Mouse (Mus musculus): ENCODE measurements around the gene Klrg1. TPM values are rescaled to one million over a fixed set of nuclear protein-coding genes. Genes with fewer than 3 reads are reported as not detected.

Gene Klrg1
- polyA plus RNA-seq, 1 experiment from 2014 or later: not detected

- Histone ChIP-seq H3K36me3 (ENCODE audit: control insufficient read depth, insufficient read depth, low read length) (no peaks in the 10 kb centered on the region), H3K27ac (ENCODE audit: low read length) (no peak overlapping the region), H3K4me1 (ENCODE audit: control insufficient read depth, insufficient read depth, low read length) (peaks cover 4% of the 10 kb centered on the region; the same call in 1 of the 2 replicates), H3K9me3 (ENCODE audit: control insufficient read depth, low read length) (no peaks in the 10 kb centered on the region), H3K27me3 (replicated peaks; ENCODE audit: control insufficient read depth, insufficient read depth, low read length) (no peaks in the 10 kb centered on the region), H3K4me2 (ENCODE audit: low read depth, low read length) (no peak overlapping the region), H3K4me3 (ENCODE audit: low read length) (no peak overlapping the region), H3K9ac (ENCODE audit: low read depth, low read length) (no peak overlapping the region)
- ATAC-seq: no peak
- 52% methylated on average over 9 of the region's 9 CpGs for WGBS
Observed at GRCm38 (mm10) chr6:122295242-122295641, 12.6 kb upstream of the Klrg1 start.

GRCm38 (mm10) chr6:122294290-122294689, 11.6 kb upstream of the Klrg1 start:
- Histone ChIP-seq H3K27ac (ENCODE audit: low read length) (no peak overlapping the region), H3K9ac (ENCODE audit: low read depth, low read length) (no peak overlapping the region), H3K4me3 (ENCODE audit: low read length) (no peak overlapping the region), H3K36me3 (ENCODE audit: control insufficient read depth, insufficient read depth, low read length) (no peaks in the 10 kb centered on the region), H3K9me3 (ENCODE audit: control insufficient read depth, low read length) (no peaks in the 10 kb centered on the region), H3K27me3 (replicated peaks; ENCODE audit: control insufficient read depth, insufficient read depth, low read length) (no peaks in the 10 kb centered on the region), H3K4me2 (ENCODE audit: low read depth, low read length) (no peak overlapping the region), H3K4me1 (ENCODE audit: control insufficient read depth, insufficient read depth, low read length) (peaks cover 4% of the 10 kb centered on the region; the same call in 1 of the 2 replicates)
- WGBS: 74% methylated on average over 3 of the region's 3 CpGs
- ATAC-seq: no peak

GRCm38 (mm10) chr6:122293796-122294195, 11.1 kb upstream of the Klrg1 start:
- Histone ChIP-seq H3K4me3 (ENCODE audit: low read length) (no peak overlapping the region), H3K9ac (ENCODE audit: low read depth, low read length) (no peak overlapping the region), H3K27ac (ENCODE audit: low read length) (no peak overlapping the region), H3K27me3 (replicated peaks; ENCODE audit: control insufficient read depth, insufficient read depth, low read length) (no peaks in the 10 kb centered on the region), H3K36me3 (ENCODE audit: control insufficient read depth, insufficient read depth, low read length) (no peaks in the 10 kb centered on the region), H3K4me2 (ENCODE audit: low read depth, low read length) (no peak overlapping the region), H3K9me3 (ENCODE audit: control insufficient read depth, low read length) (no peaks in the 10 kb centered on the region), H3K4me1 (ENCODE audit: control insufficient read depth, insufficient read depth, low read length) (peaks cover 4% of the 10 kb centered on the region; the same call in 1 of the 2 replicates)
- ATAC-seq: no peak
- WGBS: 89% methylated on average over 9 of the region's 9 CpGs

DNA sequence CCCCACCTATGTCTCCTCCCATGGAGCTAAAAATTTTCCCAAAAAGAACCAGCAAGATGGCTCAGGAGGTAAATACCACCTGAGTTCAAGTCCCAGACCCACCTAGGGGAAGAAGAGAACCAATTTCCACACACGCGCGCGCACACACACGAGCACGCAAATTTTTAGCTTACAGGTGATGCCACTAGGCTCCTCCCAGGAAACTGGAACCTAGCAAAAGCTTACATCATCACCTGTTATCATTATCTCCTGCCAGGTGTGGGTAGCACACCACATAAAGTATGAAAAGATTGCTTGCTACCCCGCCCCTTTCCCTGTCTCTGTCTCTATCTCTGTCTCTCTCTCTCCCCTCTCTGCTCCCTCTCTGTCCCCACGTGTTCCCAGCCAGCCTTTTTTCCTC, 10.4 kb upstream of the Klrg1 start:
- Histone ChIP-seq H3K4me2 (ENCODE audit: low read depth, low read length) (no peak overlapping the region), H3K9ac (ENCODE audit: low read depth, low read length) (no peak overlapping the region), H3K27ac (ENCODE audit: low read length) (no peak overlapping the region), H3K27me3 (replicated peaks; ENCODE audit: control insufficient read depth, insufficient read depth, low read length) (no peaks in the 10 kb centered on the region), H3K36me3 (ENCODE audit: control insufficient read depth, insufficient read depth, low read length) (no peaks in the 10 kb centered on the region), H3K9me3 (ENCODE audit: control insufficient read depth, low read length) (no peaks in the 10 kb centered on the region), H3K4me1 (ENCODE audit: control insufficient read depth, insufficient read depth, low read length) (peaks cover 4% of the 10 kb centered on the region; the same call in 1 of the 2 replicates), H3K4me3 (ENCODE audit: low read length) (no peak overlapping the region)
- ATAC-seq: no peak
- 91% methylated on average over 8 of the region's 8 CpGs for WGBS

DNA sequence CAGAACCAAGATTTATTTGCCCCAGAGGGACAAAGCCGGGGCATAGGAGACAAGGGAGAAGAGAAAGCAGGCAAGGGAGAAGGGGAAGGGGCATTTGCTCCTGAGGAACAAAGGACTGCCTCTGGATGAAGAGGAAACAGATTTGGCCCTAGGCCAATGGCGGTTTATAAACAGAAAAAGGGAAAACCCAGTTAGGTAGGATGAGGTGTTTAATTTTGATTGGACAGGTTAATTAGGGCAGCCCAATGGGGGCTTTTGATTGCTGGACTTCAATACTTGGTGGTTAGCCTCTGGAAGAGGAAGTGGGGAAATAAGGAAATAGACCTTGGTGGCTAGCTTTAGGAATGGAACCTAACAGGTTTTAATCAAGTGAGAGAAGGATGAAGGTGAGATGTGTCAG, 9.5 kb upstream of the Klrg1 start:
- Histone ChIP-seq H3K27ac (ENCODE audit: low read length) (no peak overlapping the region), H3K36me3 (ENCODE audit: control insufficient read depth, insufficient read depth, low read length) (no peaks in the 10 kb centered on the region), H3K4me2 (ENCODE audit: low read depth, low read length) (no peak overlapping the region), H3K4me3 (ENCODE audit: low read length) (no peak overlapping the region), H3K4me1 (ENCODE audit: control insufficient read depth, insufficient read depth, low read length) (no peaks in the 10 kb centered on the region), H3K9me3 (ENCODE audit: control insufficient read depth, low read length) (no peaks in the 10 kb centered on the region), H3K27me3 (replicated peaks; ENCODE audit: control insufficient read depth, insufficient read depth, low read length) (no peaks in the 10 kb centered on the region), H3K9ac (ENCODE audit: low read depth, low read length) (no peak overlapping the region)
- no peak for ATAC-seq
- 65% methylated on average over 2 of the region's 2 CpGs for WGBS

DNA sequence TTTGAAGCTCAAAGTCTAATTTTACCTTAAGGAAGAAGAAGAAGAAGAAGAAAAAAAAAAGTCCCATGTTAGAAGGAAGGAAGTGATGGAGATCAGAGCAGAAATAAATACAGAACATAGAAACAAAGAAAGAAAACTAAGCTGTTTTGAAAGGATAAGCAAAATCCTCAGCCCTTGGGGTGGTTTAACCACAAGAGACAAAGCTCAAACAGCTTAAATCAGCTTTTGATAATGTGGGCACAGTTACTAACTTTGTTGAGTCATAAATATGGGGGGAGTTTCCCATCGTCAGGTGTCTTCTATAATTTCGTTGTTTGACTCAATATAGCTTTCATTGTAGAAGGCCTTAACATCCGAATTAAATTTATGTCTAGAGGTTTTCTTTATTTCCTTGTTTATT, 9.1 kb upstream of the Klrg1 start:
- H3K27ac ChIP-seq (ENCODE audit: low read length): no peak overlapping the region
- 73% methylated on average over 3 of the region's 3 CpGs for WGBS
- H3K27me3 ChIP-seq (replicated peaks; ENCODE audit: control insufficient read depth, insufficient read depth, low read length): no peaks in the 10 kb centered on the region

GRCm38 (mm10) chr6:122291264-122291663, 8.6 kb upstream of the Klrg1 start:
- H3K9me3 ChIP-seq (ENCODE audit: control insufficient read depth, low read length): no peaks in the 10 kb centered on the region

More for the DNA sequence above, 9.1 kb upstream of the Klrg1 start:
- no peak for ATAC-seq
- no peak overlapping the region for H3K4me2 ChIP-seq (ENCODE audit: low read depth, low read length)
- H3K9ac ChIP-seq (ENCODE audit: low read depth, low read length): no peak overlapping the region
- H3K4me3 ChIP-seq (ENCODE audit: low read length): no peak overlapping the region
- no peaks in the 10 kb centered on the region for H3K9me3 ChIP-seq (ENCODE audit: control insufficient read depth, low read length)
- H3K4me1 ChIP-seq (ENCODE audit: control insufficient read depth, insufficient read depth, low read length): no peaks in the 10 kb centered on the region
- no peaks in the 10 kb centered on the region for H3K36me3 ChIP-seq (ENCODE audit: control insufficient read depth, insufficient read depth, low read length)

DNA sequence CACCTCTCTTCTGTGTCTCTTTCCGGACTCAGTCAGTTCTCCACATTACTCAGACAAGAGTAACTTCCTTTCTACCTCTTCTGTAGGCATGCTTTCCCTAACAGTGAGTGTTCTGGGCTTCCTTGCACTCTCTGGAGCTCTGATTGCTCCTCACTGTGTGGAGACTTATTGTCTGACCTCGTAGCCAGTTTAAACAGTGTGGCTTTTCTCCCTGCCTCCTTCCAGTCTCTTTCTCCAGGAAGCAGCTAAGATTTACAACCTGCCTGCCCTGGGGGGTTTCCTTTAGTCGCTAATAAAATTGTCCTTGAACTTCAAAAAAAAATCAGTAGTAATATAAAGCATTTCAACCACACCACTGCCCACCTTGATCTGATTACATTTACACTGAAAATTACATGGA, 7.6 kb upstream of the Klrg1 start:
- no peaks in the 10 kb centered on the region for H3K9me3 ChIP-seq (ENCODE audit: control insufficient read depth, low read length)
- H3K36me3 ChIP-seq (ENCODE audit: control insufficient read depth, insufficient read depth, low read length): no peaks in the 10 kb centered on the region
- H3K4me1 ChIP-seq (ENCODE audit: control insufficient read depth, insufficient read depth, low read length): no peaks in the 10 kb centered on the region
- H3K27ac ChIP-seq (ENCODE audit: low read length): no peak overlapping the region
- no peak overlapping the region for H3K4me2 ChIP-seq (ENCODE audit: low read depth, low read length)
- WGBS: 30% methylated on average over 3 of the region's 3 CpGs
- no peak for ATAC-seq
- no peak overlapping the region for H3K9ac ChIP-seq (ENCODE audit: low read depth, low read length)
- H3K4me3 ChIP-seq (ENCODE audit: low read length): no peak overlapping the region
- H3K27me3 ChIP-seq (replicated peaks; ENCODE audit: control insufficient read depth, insufficient read depth, low read length): no peaks in the 10 kb centered on the region

More at GRCm38 (mm10) chr6:122291264-122291663, 8.6 kb upstream of the Klrg1 start:
- no peak overlapping the region for H3K4me3 ChIP-seq (ENCODE audit: low read length)
- no peak overlapping the region for H3K4me2 ChIP-seq (ENCODE audit: low read depth, low read length)
- no peak for ATAC-seq
- no peaks in the 10 kb centered on the region for H3K4me1 ChIP-seq (ENCODE audit: control insufficient read depth, insufficient read depth, low read length)
- H3K36me3 ChIP-seq (ENCODE audit: control insufficient read depth, insufficient read depth, low read length): no peaks in the 10 kb centered on the region
- WGBS: 86% methylated on average over 2 of the region's 2 CpGs
- H3K27ac ChIP-seq (ENCODE audit: low read length): no peak overlapping the region
- H3K9ac ChIP-seq (ENCODE audit: low read depth, low read length): no peak overlapping the region
- H3K27me3 ChIP-seq (replicated peaks; ENCODE audit: control insufficient read depth, insufficient read depth, low read length): no peaks in the 10 kb centered on the region

GRCm38 (mm10) chr6:122289313-122289712, 6.6 kb upstream of the Klrg1 start:
- ATAC-seq: no peak
- Histone ChIP-seq H3K4me2 (ENCODE audit: low read depth, low read length) (no peak overlapping the region), H3K9me3 (ENCODE audit: control insufficient read depth, low read length) (no peaks in the 10 kb centered on the region), H3K4me3 (ENCODE audit: low read length) (no peak overlapping the region), H3K36me3 (ENCODE audit: control insufficient read depth, insufficient read depth, low read length) (no peaks in the 10 kb centered on the region), H3K27ac (ENCODE audit: low read length) (no peak overlapping the region), H3K9ac (ENCODE audit: low read depth, low read length) (no peak overlapping the region), H3K27me3 (replicated peaks; ENCODE audit: control insufficient read depth, insufficient read depth, low read length) (no peaks in the 10 kb centered on the region), H3K4me1 (ENCODE audit: control insufficient read depth, insufficient read depth, low read length) (no peaks in the 10 kb centered on the region)
- 63% methylated on average over 1 of the region's 1 CpGs for WGBS

DNA sequence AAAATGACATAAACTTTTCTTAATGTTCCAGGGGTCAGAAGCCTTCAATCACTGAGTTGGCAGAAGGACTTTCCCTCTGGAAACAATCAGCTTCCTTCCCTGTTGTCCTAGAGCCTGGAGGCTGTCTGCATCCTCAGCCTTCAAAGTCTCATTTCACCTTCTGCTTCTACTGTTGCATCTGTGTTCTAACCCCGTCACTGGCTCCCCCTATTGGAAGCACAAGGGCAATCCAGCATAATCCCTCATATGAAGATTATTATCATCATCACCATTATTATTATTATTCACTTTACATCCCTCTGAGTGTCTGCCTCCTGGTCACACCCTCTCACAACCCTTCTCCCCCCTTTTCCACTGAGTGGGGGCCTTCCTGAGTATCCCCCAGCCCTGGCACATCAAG, 5.6 kb upstream of the Klrg1 start:
- Histone ChIP-seq H3K9ac (ENCODE audit: low read depth, low read length) (no peak overlapping the region), H3K4me1 (ENCODE audit: control insufficient read depth, insufficient read depth, low read length) (no peaks in the 10 kb centered on the region), H3K9me3 (ENCODE audit: control insufficient read depth, low read length) (no peaks in the 10 kb centered on the region), H3K4me2 (ENCODE audit: low read depth, low read length) (no peak overlapping the region), H3K4me3 (ENCODE audit: low read length) (no peak overlapping the region), H3K27me3 (replicated peaks; ENCODE audit: control insufficient read depth, insufficient read depth, low read length) (no peaks in the 10 kb centered on the region), H3K36me3 (ENCODE audit: control insufficient read depth, insufficient read depth, low read length) (no peaks in the 10 kb centered on the region), H3K27ac (ENCODE audit: low read length) (no peak overlapping the region)
- no peak for ATAC-seq
- WGBS: 42% methylated on average over 1 of the region's 1 CpGs
